Mouse (Mus musculus) MEL (cell line): Measurements from ENCODE around the gene Tgm2. TPM values are rescaled to one million over a fixed set of nuclear protein-coding genes. Genes with fewer than 3 reads are reported as not detected.

Experiments used
- DNase-seq: peaks from one replicate; pipeline ENCODE4 v3.0.0; 2011; ENCODE audit warnings: low read depth, low spot score
- H3K27ac ChIP-seq: 2 replicates; pipeline ENCODE4 v1.5.1; 2012; ENCODE audit warnings: low read depth, mild to moderate bottlenecking, control low read depth, low read length, moderate library complexity; ENCODE audit not compliant: control insufficient read depth
- H3K27me3 ChIP-seq, 2 experiments: fragments of 150-350 bp in 1 of 2; sonication (generic) in 1 of 2; 2 replicates each; pipeline ENCODE4 v1.6.1; 2012; ENCODE audit warnings: low read length in 2 of 2, mild to moderate bottlenecking in 2 of 2, improper control_type of control experiment in 1 of 2, moderate library complexity in 1 of 2; ENCODE audit not compliant: insufficient read depth in 2 of 2, control insufficient read depth in 1 of 2
- H3K36me3 ChIP-seq, 2 experiments: 2 replicates each; pipeline ENCODE4 v1.6.1; 2012 to 2014; ENCODE audit warnings: low read length in 2 of 2, improper control_type of control experiment in 1 of 2, inconsistent platforms in 1 of 2, mild to moderate bottlenecking in 1 of 2; ENCODE audit not compliant: insufficient read depth in 2 of 2, control insufficient read depth in 1 of 2
- H3K4me1 ChIP-seq, 2 experiments: fragments of 150-350 bp in 1 of 2; sonication (generic) in 1 of 2; 2 replicates each; pipeline ENCODE4 v1.6.1; 2012; ENCODE audit warnings: low read length in 2 of 2, improper control_type of control experiment in 1 of 2, mild to moderate bottlenecking in 1 of 2; ENCODE audit not compliant: insufficient read depth in 2 of 2, control insufficient read depth in 1 of 2
- H3K4me3 ChIP-seq, 2 experiments: fragments of 150-350 bp in 1 of 2; sonication (generic) in 1 of 2; 2 replicates each; pipeline ENCODE4 v1.5.1; 2012; ENCODE audit warnings: low read depth in 2 of 2, low read length in 2 of 2, mild to moderate bottlenecking in 2 of 2, moderate library complexity in 2 of 2, control low read depth in 1 of 2, improper control_type of control experiment in 1 of 2; ENCODE audit not compliant: control insufficient read depth in 1 of 2, insufficient read depth in 1 of 2
- H3K79me2 ChIP-seq: 2 replicates; pipeline ENCODE4 v1.6.1; 2012; ENCODE audit warnings: mild to moderate bottlenecking, low read length, moderate library complexity; ENCODE audit not compliant: control insufficient read depth, poor library complexity, insufficient read depth
- H3K9ac ChIP-seq: 2 replicates; pipeline ENCODE4 v1.6.1; 2012; ENCODE audit warnings: low read depth, mild to moderate bottlenecking, control low read depth, low read length, moderate library complexity; ENCODE audit not compliant: control insufficient read depth, poor library complexity, severe bottlenecking
- H3K9me3 ChIP-seq: fragments of 150-350 bp; sonication (generic); replicated peaks from 2 replicates; pipeline ENCODE4 v1.6.1; 2012; ENCODE audit warnings: mild to moderate bottlenecking, low read length, improper control_type of control experiment, moderate library complexity; ENCODE audit not compliant: insufficient read depth
- ELF1 ChIP-seq: IDR thresholded peaks from 2 replicates; pipeline ENCODE4 v1.6.1; 2014; ENCODE audit warnings: low read depth, mild to moderate bottlenecking, inconsistent platforms, low read length, improper control_type of control experiment, moderate library complexity
- EP300 ChIP-seq, 2 experiments: IDR thresholded peaks; 2 replicates each; pipeline ENCODE4 v1.6.1; 2011; ENCODE audit warnings: improper control_type of control experiment in 2 of 2, low read length in 2 of 2, low read depth in 1 of 2, mild to moderate bottlenecking in 1 of 2
- GATA1 ChIP-seq: IDR thresholded peaks from 2 replicates; pipeline ENCODE4 v1.6.1; 2011; ENCODE audit warnings: low read depth, low read length, improper control_type of control experiment
- MAFK ChIP-seq: IDR thresholded peaks from 2 replicates; pipeline ENCODE4 v1.6.1; 2011; ENCODE audit warnings: low read depth, mild to moderate bottlenecking, low read length, improper control_type of control experiment, borderline replicate concordance
- MEF2A ChIP-seq: IDR thresholded peaks from 2 replicates; pipeline ENCODE4 v1.6.1; 2014; ENCODE audit warnings: low read depth, mild to moderate bottlenecking, inconsistent platforms, low read length, improper control_type of control experiment; ENCODE audit not compliant: poor library complexity, insufficient replicate concordance, severe bottlenecking; ENCODE audit errors: extremely low read depth
- MXI1 ChIP-seq: IDR thresholded peaks from 2 replicates; pipeline ENCODE4 v1.6.1; 2011; ENCODE audit warnings: mild to moderate bottlenecking, low read depth, low read length, improper control_type of control experiment
- MYC ChIP-seq: IDR thresholded peaks from 2 replicates; pipeline ENCODE4 v1.6.1; 2011; ENCODE audit warnings: low read depth, mild to moderate bottlenecking, low read length, improper control_type of control experiment, moderate library complexity
- NELFE ChIP-seq: IDR thresholded peaks from 2 replicates; pipeline ENCODE4 v1.6.1; 2011; ENCODE audit warnings: low read depth, low read length, improper control_type of control experiment
- NRF1 ChIP-seq: IDR thresholded peaks from 2 replicates; pipeline ENCODE4 v1.6.1; 2014; ENCODE audit warnings: low read depth, mild to moderate bottlenecking, inconsistent platforms, low read length, improper control_type of control experiment, moderate library complexity; ENCODE audit not compliant: poor library complexity, insufficient read depth, severe bottlenecking
- POLR2A ChIP-seq, 2 experiments: IDR thresholded peaks; 2 replicates each; pipeline ENCODE4 v1.6.1; 2011 to 2012; ENCODE audit warnings: low read length in 2 of 2, mild to moderate bottlenecking in 2 of 2, control low read depth in 1 of 2, improper control_type of control experiment in 1 of 2, low read depth in 1 of 2, moderate library complexity in 1 of 2; ENCODE audit not compliant: control insufficient read depth in 1 of 2, insufficient read depth in 1 of 2, poor library complexity in 1 of 2
- POLR2AphosphoS2 ChIP-seq: IDR thresholded peaks from 2 replicates; pipeline ENCODE4 v1.6.1; 2011; ENCODE audit warnings: low read length, improper control_type of control experiment
- POLR2AphosphoS5 ChIP-seq: IDR thresholded peaks from 2 replicates; pipeline ENCODE4 v1.6.1; 2012; ENCODE audit warnings: low read depth, borderline replicate concordance, mild to moderate bottlenecking, inconsistent platforms, low read length, moderate library complexity, mixed read lengths
- RAD21 ChIP-seq: IDR thresholded peaks from 2 replicates; pipeline ENCODE4 v1.6.1; 2011; ENCODE audit warnings: mild to moderate bottlenecking, low read depth, low read length, improper control_type of control experiment
- TBP ChIP-seq: IDR thresholded peaks from 2 replicates; pipeline ENCODE4 v1.8.0; 2011; ENCODE audit warnings: low read depth, low read length, improper control_type of control experiment
- TCF12 ChIP-seq: IDR thresholded peaks from 2 replicates; pipeline ENCODE4 v1.6.1; 2014; ENCODE audit warnings: low read depth, mild to moderate bottlenecking, inconsistent platforms, low read length, improper control_type of control experiment, moderate library complexity
- USF1 ChIP-seq: IDR thresholded peaks from 2 replicates; pipeline ENCODE4 v1.6.1; 2014; ENCODE audit warnings: low read depth, mild to moderate bottlenecking, inconsistent platforms, low read length, improper control_type of control experiment, moderate library complexity
- USF2 ChIP-seq, 2 experiments: IDR thresholded peaks; 2 replicates each; pipeline ENCODE4 v1.6.1; 2011 to 2012; ENCODE audit warnings: improper control_type of control experiment in 2 of 2, low read length in 2 of 2, borderline replicate concordance in 1 of 2, inconsistent platforms in 1 of 2, low read depth in 1 of 2, mild to moderate bottlenecking in 1 of 2; ENCODE audit not compliant: insufficient read depth in 1 of 2
- polyA plus RNA-seq, 2 experiments: library from polyadenylated mRNA; stranded (reverse) in 1 of 2; unstranded in 1 of 2; fragments of >175 nt in 1 of 2; fragments of >200 nt in 1 of 2; gene quantifications; 2 replicates each; pipeline versions ENCODE4 v1.2.1 to v1.2.4; 2012; ENCODE audit warnings: low replicate concordance in 2 of 2, low read depth in 1 of 2; ENCODE audit not compliant: insufficient read length in 2 of 2, insufficient read depth in 1 of 2, missing spikeins in 1 of 2
- total RNA-seq: library from RNA; depleted of rRNA; stranded (reverse); fragments of 300-350 nt; gene quantifications from 2 replicates; pipeline ENCODE4 v1.2.3, GENCODE M21; 2012

Tgm2 gene
- total and polyA plus RNA-seq, 3 experiments, result 7.7 to 11.0 TPM; not detected in 1

GRCm38 (mm10) chr2:158168741-158169211 lies 22.5 kb upstream of the Tgm2 start:
- H3K27me3 ChIP-seq, result no peaks in the 10 kb centered on the region
- H3K36me3 ChIP-seq, result peaks cover 0 to 3% of the 10 kb centered on the region in 2 experiments; a peak in 1 of 4 replicates
- H3K4me1 ChIP-seq, result peaks cover 0 to 9% of the 10 kb centered on the region in 2 experiments; a peak in 2 of 4 replicates
- no peaks in the 10 kb centered on the region for H3K9me3 ChIP-seq
- no peaks in the 10 kb centered on the region for H3K79me2 ChIP-seq
- no peak for DNase-seq
- no peak overlapping the region for H3K27ac ChIP-seq
- H3K4me3 ChIP-seq, result no peak overlapping the region
- TF ChIP-seq RAD21, result no peak
- no peak for TF ChIP-seq MAFK
- no peak for TF ChIP-seq NRF1
- no peak for TF ChIP-seq POLR2AphosphoS5
- no peak for TF ChIP-seq EP300 (IDR thresholded peaks at IDR 0.05; ENCODE audit: low read depth in 1 of 2, low read length in 2 of 2)
- TF ChIP-seq POLR2AphosphoS2, result no peak
- no peak overlapping the region for H3K9ac ChIP-seq

- no peak overlapping the region for H3K27ac ChIP-seq
- TF ChIP-seq NELFE (no peak), MEF2A (no peak), USF1 (peak; percentile 56; the same call in 1 of the 2 replicates), TBP (no peak)
- no peaks in the 10 kb centered on the region for H3K27me3 ChIP-seq
- peaks cover 0 to 3% of the 10 kb centered on the region in 2 experiments; a peak in 1 of 4 replicates for H3K36me3 ChIP-seq
- DNase-seq, result no peak
- no peak overlapping the region for H3K4me3 ChIP-seq
- H3K79me2 ChIP-seq, result no peaks in the 10 kb centered on the region
- H3K9me3 ChIP-seq, result no peaks in the 10 kb centered on the region
- no peak overlapping the region for H3K9ac ChIP-seq
- peaks cover 0 to 9% of the 10 kb centered on the region in 2 experiments; a peak in 2 of 4 replicates for H3K4me1 ChIP-seq
These were observed 21.4 kb upstream of the Tgm2 start for GRCm38 (mm10) chr2:158167496-158168205.

- DNase-seq, result peak; percentile 37
- peaks cover 0 to 3% of the 10 kb centered on the region in 2 experiments; a peak in 1 of 4 replicates for H3K36me3 ChIP-seq
- no peaks in the 10 kb centered on the region for H3K79me2 ChIP-seq
- peaks cover 0 to 9% of the 10 kb centered on the region in 2 experiments; a peak in 2 of 4 replicates for H3K4me1 ChIP-seq
- no peaks in the 10 kb centered on the region for H3K27me3 ChIP-seq
- H3K4me3 ChIP-seq, result peak overlapping the region in 1 of 2 experiments; percentile 2; a peak in 2 of 4 replicates
- TF ChIP-seq MXI1 (no peak), TCF12 (no peak), MEF2A (no peak), MYC (no peak), MAFK (no peak), ELF1 (no peak), GATA1 (no peak), USF2 (IDR thresholded peaks at IDR 0.05; ENCODE audit: borderline replicate concordance in 1 of 2, insufficient read depth in 1 of 2, low read depth in 1 of 2, low read length in 2 of 2) (no peak), POLR2A (IDR thresholded peaks at IDR 0.05; ENCODE audit: control insufficient read depth in 1 of 2, insufficient read depth in 1 of 2, low read depth in 1 of 2, low read length in 2 of 2, poor library complexity in 1 of 2) (no peak)
- H3K27ac ChIP-seq, result no peak overlapping the region
- no peaks in the 10 kb centered on the region for H3K9me3 ChIP-seq
- H3K9ac ChIP-seq, result no peak overlapping the region
These were observed 20.4 kb upstream of the Tgm2 start for GRCm38 (mm10) chr2:158166628-158167027.
